Mouse (Mus musculus) MEL (cell line): ENCODE measurements at regions not wholly inside any gene's neighbourhood (a gene's known extent, or its start where the extent isn't known, plus 50 kb on each side); places are given as distances from the start of the nearest gene placed in this dataset.

ENCODE experiments used
- BHLHE40 ChIP-seq: IDR thresholded peaks from 2 replicates; pipeline ENCODE4 v1.6.1; 2012; ENCODE audit warnings: low read depth, mild to moderate bottlenecking, inconsistent platforms, low read length, improper control_type of control experiment, borderline replicate concordance
- CTCF ChIP-seq, 3 experiments: IDR thresholded peaks in 2 of 3; conservative IDR thresholded peaks in 1 of 3; 2 replicates each; pipeline ENCODE4 v1.5.1; 2011 to 2012; ENCODE audit warnings: low read length in 3 of 3, low read depth in 2 of 3, mild to moderate bottlenecking in 2 of 3, improper control_type of control experiment in 1 of 3, inconsistent platforms in 1 of 3, mixed read lengths in 1 of 3, moderate library complexity in 1 of 3; ENCODE audit not compliant: control insufficient read depth in 1 of 3, insufficient read depth in 1 of 3, poor library complexity in 1 of 3, severe bottlenecking in 1 of 3
- HCFC1 ChIP-seq: IDR thresholded peaks from 2 replicates; pipeline ENCODE4 v1.6.1; 2012; ENCODE audit warnings: low read depth, mild to moderate bottlenecking, inconsistent platforms, low read length, improper control_type of control experiment, moderate library complexity
- MEF2A ChIP-seq: IDR thresholded peaks from 2 replicates; pipeline ENCODE4 v1.6.1; 2014; ENCODE audit warnings: low read depth, mild to moderate bottlenecking, inconsistent platforms, low read length, improper control_type of control experiment; ENCODE audit not compliant: poor library complexity, insufficient replicate concordance, severe bottlenecking; ENCODE audit errors: extremely low read depth
- ZNF384 ChIP-seq: IDR thresholded peaks from 2 replicates; pipeline ENCODE4 v1.6.1; 2012; ENCODE audit warnings: low read depth, mild to moderate bottlenecking, inconsistent platforms, low read length, improper control_type of control experiment

DNA sequence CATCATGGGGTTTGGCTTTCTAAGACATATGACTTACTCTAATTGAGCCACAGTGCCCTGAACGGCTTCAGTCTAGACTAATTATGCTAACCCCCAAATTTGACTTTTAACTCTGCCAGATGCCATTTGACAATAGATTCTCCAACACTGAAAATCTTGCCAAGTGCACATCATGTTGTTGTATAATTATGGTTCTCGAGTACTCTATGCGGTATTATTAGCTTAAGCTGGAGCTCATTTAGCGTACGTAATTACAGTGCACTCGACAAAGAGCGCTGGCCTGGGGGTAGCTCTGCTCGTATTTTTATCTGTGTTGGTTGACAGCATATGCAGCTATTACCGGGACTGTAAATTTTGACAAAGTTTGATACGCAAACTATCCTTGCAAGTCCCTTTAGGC lies 70.4 kb upstream of the Zdhhc17 start:
- TF ChIP-seq MEF2A = no peak
- TF ChIP-seq CTCF (IDR thresholded peaks at IDR 0.05 in 2 of 3, conservative IDR thresholded peaks at IDR 0.05 in 1 of 3; ENCODE audit: control insufficient read depth in 1 of 3, insufficient read depth in 1 of 3, low read depth in 2 of 3, low read length in 3 of 3, poor library complexity in 1 of 3, severe bottlenecking in 1 of 3) = no peak
- TF ChIP-seq HCFC1 = no peak
- TF ChIP-seq BHLHE40 = no peak
- TF ChIP-seq ZNF384 = no peak
